Mouse (Mus musculus) erythroblast, embryonic 14.5 days (primary cell): ENCODE data around the gene Adamts7.

Experiments used
- GATA1 ChIP-seq: IDR thresholded peaks from 2 replicates; pipeline ENCODE4 v1.6.1; 2012; ENCODE audit warnings: low read length, inconsistent platforms, mixed read lengths
- TAL1 ChIP-seq: IDR thresholded peaks from 3 replicates; pipeline ENCODE4 v1.6.1; 2012; ENCODE audit warnings: low read length, inconsistent platforms, mixed read lengths

- no peak for TF ChIP-seq TAL1
- no peak for TF ChIP-seq GATA1
Observed at GRCm38 (mm10) chr9:90241618-90242017, 78.7 kb downstream of the Adamts7 start.
